13 mouse cellular contexts compared by ENCODE assay signal in genomic region chr12:81155675-81156074, GRCm38 (mm10).
A peak's percentile ranks its signal among the peaks of the same experiment; 100 is the strongest.
DNase-seq lines count a peak whose midpoint lies in the region; TF ChIP-seq lines count a peak whose summit lies in the region.
"Had no signal": no experiment of that assay in that cellular context is flagged by ENCODE, and none has a peak within 500 bp of the region (broad histone marks: within the 10 kb centered on the region; RNA-seq: fewer than 3 reads in every experiment).

No protein-coding gene starts in this region.

- no peak overlapping the region for H3K4me3 ChIP-seq in gastrocnemius, adult 2 months
- H3K4me3 ChIP-seq: limb, embryonic 15.5 days had no signal

- no peak overlapping the region for H3K27ac ChIP-seq in gastrocnemius, adult 2 months
- H3K27ac ChIP-seq: hindbrain, postnatal 0 days; limb, embryonic 15.5 days had no signal

- peak; percentile 58 for DNase-seq in gastrocnemius, adult 2 months
- no peak for DNase-seq in gastrocnemius, postnatal 14 days
- peak; percentile 64 for DNase-seq in ovary, adult 18-20 months (ENCODE audit: low spot score)
- no peak for DNase-seq in ovary, postnatal 10 days (ENCODE audit: low spot score)
- peak; percentile 89 for DNase-seq in fibroblast of lung, adult 2 months (ENCODE audit: low read depth)
- DNase-seq in heart, postnatal 36 days = peak; percentile 65 to 70
- DNase-seq in layer of hippocampus, adult 18-20 months (ENCODE audit: low spot score in 2 of 2) = no peak
- no peak for DNase-seq in thymus, postnatal 25 days
- DNase-seq: cerebellum, adult 9-11 months; kidney, postnatal 14 days; thymus, postnatal 36 days had no signal

- intact Hi-C loops in gastrocnemius, adult 2 months (cut with DNase I) = no loop called here
- intact Hi-C loops in gastrocnemius, postnatal 14 days (cut with DNase I; ENCODE audit: low total_unique reads) = no loop called here
- intact Hi-C loops in heart, postnatal 36 days (cut with DNase I) = no loop called here

- no peak for TF ChIP-seq CTCF in gastrocnemius, adult 2 months (IDR thresholded peaks at IDR 0.05)

Comparison
In these comparisons a context has a peak if more than half of its experiments do, and no peak if none do; other contexts are left out.
1. DNase-seq: peak in gastrocnemius, adult 2 months (single experiment), ovary, adult 18-20 months (single experiment), fibroblast of lung, adult 2 months (single experiment) and heart, postnatal 36 days (2 of 2); none in gastrocnemius, postnatal 14 days (single experiment), ovary, postnatal 10 days (single experiment), layer of hippocampus, adult 18-20 months (0 of 2) and thymus, postnatal 25 days (single experiment).